Mouse (Mus musculus): ENCODE measurements at regions not wholly inside any gene's neighbourhood (a gene's known extent, or its start where the extent isn't known, plus 50 kb on each side); places are given as distances from the start of the nearest gene placed in this dataset.

GRCm38 (mm10) chr12:25437556-25437955 is 340.6 kb upstream of the Id2 start:
- TF ChIP-seq POLR2A (IDR thresholded peaks at IDR 0.05; ENCODE audit: insufficient read depth, low read depth, low read length) (no peak), CTCF (IDR thresholded peaks at IDR 0.05) (no peak), EP300 (IDR thresholded peaks at IDR 0.05; ENCODE audit: insufficient read depth, low read depth, low read length) (no peak)
